In the genomic region with DNA sequence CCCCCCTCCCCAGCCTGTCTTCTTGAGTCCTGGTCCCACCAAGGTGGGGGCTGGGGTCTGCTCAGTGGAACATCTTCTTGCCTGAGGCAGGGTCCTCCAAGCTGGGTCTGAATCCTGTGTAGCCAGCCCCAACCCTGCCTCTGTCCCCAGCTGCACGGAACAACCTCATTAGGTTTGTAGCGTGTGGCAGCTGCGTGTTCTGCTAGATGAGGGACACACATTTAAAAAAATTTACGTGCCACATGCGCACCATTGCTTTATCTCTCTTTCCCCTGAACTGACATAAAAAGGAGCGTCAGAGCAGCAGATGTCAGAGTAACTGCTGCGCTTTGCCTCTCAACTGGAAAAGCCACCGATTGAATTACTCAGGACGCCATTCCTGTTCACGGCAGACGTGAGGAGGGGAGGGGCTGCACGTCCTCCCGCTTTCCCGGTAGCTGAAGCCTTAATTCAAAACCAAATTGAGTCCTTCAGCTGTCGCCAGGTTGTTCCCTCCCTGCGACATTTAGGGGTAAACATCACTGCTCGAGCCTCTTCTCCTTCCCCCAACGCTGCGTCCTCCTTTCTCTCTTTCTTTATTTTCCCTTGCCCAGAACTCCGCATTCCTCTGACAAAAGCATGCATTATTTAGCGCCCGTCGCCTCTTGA, we compare ENCODE assay signal across 8 mouse cellular contexts.
DNase-seq lines count a peak whose midpoint lies in the region; ATAC-seq and TF ChIP-seq lines count a peak whose summit lies in the region.

No protein-coding gene starts in this region.

- peaks cover 19% of the 10 kb centered on the region; the same call in 1 of the 2 replicates for H3K27me3 ChIP-seq in kidney, embryonic 16.5 days (ENCODE audit: insufficient read depth, low read length)
- H3K27me3 ChIP-seq in embryonic facial prominence, embryonic 11.5 days (ENCODE audit: control insufficient read depth, insufficient read depth, low read length), result no peaks in the 10 kb centered on the region; the same call in 1 of the 2 replicates
- no peaks in the 10 kb centered on the region for H3K27me3 ChIP-seq in intestine, postnatal 0 days (replicated peaks; ENCODE audit: control insufficient read depth, insufficient read depth, low read length)

- 3% methylated on average over 23 of the region's 23 CpGs for WGBS in kidney, embryonic 16.5 days
- WGBS in embryonic facial prominence, embryonic 11.5 days, result 2% methylated on average over 23 of the region's 23 CpGs
- WGBS in intestine, postnatal 0 days, result 16% methylated on average over 23 of the region's 23 CpGs
- WGBS in olfactory bulb, adult 2 months, result 17% methylated on average over 23 of the region's 23 CpGs

- no peak for DNase-seq in kidney, adult 9 months
- DNase-seq in embryonic facial prominence, embryonic 11.5 days (ENCODE audit: low spot score), result peak; percentile 67
- no peak for DNase-seq in right cerebral cortex, postnatal 14 days
- DNase-seq in right cerebral cortex, adult 18-20 months, result no peak
- no peak for DNase-seq in adrenal gland, adult (ENCODE audit: inconsistent age in 2 of 2, low spot score in 1 of 2)

- no peak for TF ChIP-seq CTCF in intestine, postnatal 0 days (IDR thresholded peaks at IDR 0.05; ENCODE audit: low read depth)
- no peak for TF ChIP-seq CTCF in olfactory bulb, adult 2 months (IDR thresholded peaks at IDR 0.05; ENCODE audit: insufficient read depth, low read depth, low read length)

- peaks cover 25% of the 10 kb centered on the region for H3K4me1 ChIP-seq in kidney, embryonic 16.5 days (ENCODE audit: insufficient read depth, low read length)
- H3K4me1 ChIP-seq in embryonic facial prominence, embryonic 11.5 days (ENCODE audit: control insufficient read depth, insufficient read depth, low read length), result peaks cover 2% of the 10 kb centered on the region; the same call in 1 of the 2 replicates
- no peaks in the 10 kb centered on the region for H3K4me1 ChIP-seq in intestine, postnatal 0 days (replicated peaks; ENCODE audit: control insufficient read depth, insufficient read depth, low read length)
- H3K4me1 ChIP-seq in olfactory bulb, adult 2 months (ENCODE audit: control insufficient read depth, insufficient read depth, low read length), result peaks cover 21% of the 10 kb centered on the region

- peak overlapping the region; percentile 62 for H3K4me2 ChIP-seq in kidney, embryonic 16.5 days (replicated peaks; ENCODE audit: low read depth, low read length)
- peak overlapping the region; percentile 41 for H3K4me2 ChIP-seq in embryonic facial prominence, embryonic 11.5 days (ENCODE audit: low read depth, low read length)
- H3K4me2 ChIP-seq in intestine, postnatal 0 days (replicated peaks; ENCODE audit: low read depth), result peak overlapping the region; percentile 45

- 0 out of 2 replicates have a peak overlapping the region, but pooled peaks have one; percentile 1 for H3K27ac ChIP-seq in kidney, embryonic 16.5 days (ENCODE audit: low read length)
- no peak overlapping the region for H3K27ac ChIP-seq in embryonic facial prominence, embryonic 11.5 days (replicated peaks; ENCODE audit: low read depth, low read length)
- no peak overlapping the region for H3K27ac ChIP-seq in intestine, postnatal 0 days (ENCODE audit: low read depth, low read length)
- H3K27ac ChIP-seq in olfactory bulb, adult 2 months (ENCODE audit: insufficient read depth, low read depth, low read length), result no peak overlapping the region

- peak overlapping the region; percentile 41; the same call in 1 of the 2 replicates for H3K9ac ChIP-seq in kidney, embryonic 16.5 days (replicated peaks; ENCODE audit: low read length)
- peak overlapping the region; percentile 33 for H3K9ac ChIP-seq in embryonic facial prominence, embryonic 11.5 days (replicated peaks; ENCODE audit: low read length)
- no peak overlapping the region for H3K9ac ChIP-seq in intestine, postnatal 0 days (ENCODE audit: low read depth, low read length)

- peak overlapping the region; percentile 35 for H3K4me3 ChIP-seq in kidney, embryonic 16.5 days (ENCODE audit: low read length)
- peak overlapping the region; percentile 18 for H3K4me3 ChIP-seq in embryonic facial prominence, embryonic 11.5 days (ENCODE audit: low read depth, low read length)
- H3K4me3 ChIP-seq in intestine, postnatal 0 days (ENCODE audit: low read depth, low read length), result no peak overlapping the region
- peak overlapping the region; percentile 24 for H3K4me3 ChIP-seq in olfactory bulb, adult 2 months (ENCODE audit: insufficient read depth, low read depth, low read length)

- H3K36me3 ChIP-seq in kidney, embryonic 16.5 days (ENCODE audit: insufficient read depth, low read length), result no peaks in the 10 kb centered on the region
- no peaks in the 10 kb centered on the region for H3K36me3 ChIP-seq in embryonic facial prominence, embryonic 11.5 days (replicated peaks; ENCODE audit: control insufficient read depth, insufficient read depth, low read depth, low read length)
- H3K36me3 ChIP-seq in intestine, postnatal 0 days (ENCODE audit: control insufficient read depth, insufficient read depth), result no peaks in the 10 kb centered on the region

- TF ChIP-seq POLR2A in olfactory bulb, adult 2 months (IDR thresholded peaks at IDR 0.05; ENCODE audit: insufficient read depth, low read depth, low read length), result no peak

- peak; percentile 36; the same call in 1 of the 2 replicates for ATAC-seq in kidney, embryonic 16.5 days (ENCODE audit: low FRiP score, low TSS enrichment)
- ATAC-seq in embryonic facial prominence, embryonic 11.5 days (replicated peaks; ENCODE audit: insufficient number of reproducible peaks, low FRiP score, low TSS enrichment, low read depth), result peak; percentile 51; the same call in 1 of the 2 replicates
- ATAC-seq in intestine, postnatal 0 days, result no peak

- H3K9me3 ChIP-seq in kidney, embryonic 16.5 days (ENCODE audit: low read length), result no peaks in the 10 kb centered on the region
- no peaks in the 10 kb centered on the region for H3K9me3 ChIP-seq in embryonic facial prominence, embryonic 11.5 days (replicated peaks; ENCODE audit: control insufficient read depth, low read length)
- H3K9me3 ChIP-seq in intestine, postnatal 0 days (ENCODE audit: control insufficient read depth), result no peaks in the 10 kb centered on the region
